Mouse (Mus musculus) lung, embryonic 14.5 days (tissue): ENCODE measurements around the gene En2. TPM values are rescaled to one million over a fixed set of nuclear protein-coding genes. Genes with fewer than 3 reads are reported as not detected.

ENCODE experiments used
- ATAC-seq: fragments of 200-750 bp; cut with Nextera tagmentation; 2 replicates; pipeline ENCODE4 v1.8.0; 2017; ENCODE audit warnings: mild to moderate bottlenecking, moderate TSS enrichment, moderate library complexity; ENCODE audit not compliant: insufficient read depth
- DNase-seq: peaks from one replicate; pipeline ENCODE4 v3.0.0-alpha.2; 2015
- H3K27ac ChIP-seq: fragments of 300-500 bp; sonication (generic); 2 replicates; pipeline ENCODE4 v1.5.1; 2014; ENCODE audit warnings: low read depth, mild to moderate bottlenecking, moderate library complexity
- H3K27me3 ChIP-seq: fragments of 300-500 bp; sonication (generic); 2 replicates; pipeline ENCODE4 v1.6.1; 2014; ENCODE audit warnings: low read length, control low read depth; ENCODE audit not compliant: insufficient read depth
- H3K36me3 ChIP-seq: fragments of 300-500 bp; sonication (generic); 2 replicates; pipeline ENCODE4 v1.6.1; 2014; ENCODE audit warnings: control low read depth; ENCODE audit not compliant: insufficient read depth
- H3K4me1 ChIP-seq: fragments of 300-500 bp; sonication (generic); 2 replicates; pipeline ENCODE4 v1.6.1; 2014; ENCODE audit warnings: antibody characterized with exemption, control low read depth; ENCODE audit not compliant: insufficient read depth
- H3K4me2 ChIP-seq: fragments of 300-500 bp; sonication (generic); 2 replicates; pipeline ENCODE4 v1.6.1; 2014; ENCODE audit warnings: mild to moderate bottlenecking
- H3K4me3 ChIP-seq: fragments of 300-500 bp; sonication (generic); 2 replicates; pipeline ENCODE4 v1.5.1; 2014; ENCODE audit warnings: low read depth, low read length
- H3K9ac ChIP-seq: fragments of 300-500 bp; sonication (generic); 2 replicates; pipeline ENCODE4 v1.6.1; 2014
- H3K9me3 ChIP-seq: fragments of 300-500 bp; sonication (generic); 2 replicates; pipeline ENCODE4 v1.6.1; 2016; ENCODE audit warnings: low read depth, low read length, control low read depth
- CTCF ChIP-seq: IDR thresholded peaks from 2 replicates; pipeline ENCODE4 v1.5.1; 2016; ENCODE audit warnings: antibody characterized with exemption, low read depth
- WGBS: fragments of 180-500 bp; shearing (Covaris S2); extraction: QIAGEN DNeasy Blood & Tissue Kit; methylation state at CpG from one replicate; pipeline ENCODE4 v1.1.7; 2014; 5-methylcytosine and 5-hydroxymethylcytosine counted together
- polyA plus RNA-seq: library from polyadenylated mRNA; unstranded; fragments of >200 nt; fragmentation: Nextera tagmentation; extraction: Ambion mirVana; gene quantifications from 2 replicates; pipeline ENCODE4 v1.2.1, GENCODE M21; 2014

The En2 gene
- polyA plus RNA-seq, 1 experiment from 2014 or later = not detected

GRCm38 (mm10) chr5:28148473-28148872 is 17.0 kb upstream of the En2 start:
- H3K27me3 ChIP-seq = peaks cover 7% of the 10 kb centered on the region; the same call in 1 of the 2 replicates

GRCm38 (mm10) chr5:28149436-28149835 is 16.1 kb upstream of the En2 start:
- Histone ChIP-seq H3K4me1 (no peaks in the 10 kb centered on the region), H3K4me3 (no peak overlapping the region), H3K36me3 (no peaks in the 10 kb centered on the region), H3K27me3 (peaks cover 9% of the 10 kb centered on the region; the same call in 1 of the 2 replicates), H3K9me3 (no peaks in the 10 kb centered on the region), H3K27ac (no peak overlapping the region), H3K4me2 (no peak overlapping the region), H3K9ac (no peak overlapping the region)
- 78% methylated on average over 3 of the region's 3 CpGs for WGBS
- DNase-seq (no peak), ATAC-seq (no peak)
- no peak for TF ChIP-seq CTCF

More at GRCm38 (mm10) chr5:28148473-28148872, 17.0 kb upstream of the En2 start:
- H3K4me2 ChIP-seq = no peak overlapping the region
- H3K4me1 ChIP-seq = no peaks in the 10 kb centered on the region
- no peak for TF ChIP-seq CTCF
- ATAC-seq (no peak), DNase-seq (no peak)
- no peaks in the 10 kb centered on the region for H3K36me3 ChIP-seq
- 40% methylated on average over 3 of the region's 3 CpGs for WGBS
- no peaks in the 10 kb centered on the region for H3K9me3 ChIP-seq
- no peak overlapping the region for H3K4me3 ChIP-seq
- H3K9ac ChIP-seq = no peak overlapping the region
- no peak overlapping the region for H3K27ac ChIP-seq

GRCm38 (mm10) chr5:28157044-28157730 is 8.3 kb upstream of the En2 start:
- no peak overlapping the region for H3K27ac ChIP-seq
- WGBS = 6% methylated on average over 9 of the region's 9 CpGs
- H3K4me2 ChIP-seq = no peak overlapping the region
- H3K9ac ChIP-seq = no peak overlapping the region
- peak; percentile 26 for DNase-seq
- ATAC-seq = no peak
- peaks cover 75% of the 10 kb centered on the region for H3K27me3 ChIP-seq
- no peaks in the 10 kb centered on the region for H3K4me1 ChIP-seq
- no peak overlapping the region for H3K4me3 ChIP-seq
- H3K9me3 ChIP-seq = no peaks in the 10 kb centered on the region
- TF ChIP-seq CTCF = no peak
- H3K36me3 ChIP-seq = no peaks in the 10 kb centered on the region

GRCm38 (mm10) chr5:28157781-28158180 is 7.7 kb upstream of the En2 start:
- no peak overlapping the region for H3K4me2 ChIP-seq

GRCm38 (mm10) chr5:28158308-28159071 is 7.0 kb upstream of the En2 start:
- no peak for TF ChIP-seq CTCF
- H3K27ac ChIP-seq = no peak overlapping the region
- H3K4me2 ChIP-seq = no peak overlapping the region
- no peaks in the 10 kb centered on the region for H3K9me3 ChIP-seq
- H3K4me1 ChIP-seq = no peaks in the 10 kb centered on the region
- DNase-seq (peak; percentile 47), ATAC-seq (peak; percentile 63; the same call in 1 of the 2 replicates)
- H3K4me3 ChIP-seq = peak overlapping the region; percentile 16; the same call in 1 of the 2 replicates
- H3K9ac ChIP-seq = no peak overlapping the region
- no peaks in the 10 kb centered on the region for H3K36me3 ChIP-seq
- H3K27me3 ChIP-seq = peaks cover 81% of the 10 kb centered on the region
- WGBS = under 1% methylated on average over 31 of the region's 31 CpGs

More at GRCm38 (mm10) chr5:28157781-28158180, 7.7 kb upstream of the En2 start:
- ATAC-seq = no peak
- WGBS = 2% methylated on average over 17 of the region's 17 CpGs
- peaks cover 80% of the 10 kb centered on the region for H3K27me3 ChIP-seq
- no peak overlapping the region for H3K27ac ChIP-seq
- H3K9ac ChIP-seq = no peak overlapping the region
- H3K4me3 ChIP-seq = no peak overlapping the region; the same call in 1 of the 2 replicates
- no peak for TF ChIP-seq CTCF
- no peaks in the 10 kb centered on the region for H3K4me1 ChIP-seq
- H3K9me3 ChIP-seq = no peaks in the 10 kb centered on the region
- no peaks in the 10 kb centered on the region for H3K36me3 ChIP-seq
- no peak for DNase-seq

DNA sequence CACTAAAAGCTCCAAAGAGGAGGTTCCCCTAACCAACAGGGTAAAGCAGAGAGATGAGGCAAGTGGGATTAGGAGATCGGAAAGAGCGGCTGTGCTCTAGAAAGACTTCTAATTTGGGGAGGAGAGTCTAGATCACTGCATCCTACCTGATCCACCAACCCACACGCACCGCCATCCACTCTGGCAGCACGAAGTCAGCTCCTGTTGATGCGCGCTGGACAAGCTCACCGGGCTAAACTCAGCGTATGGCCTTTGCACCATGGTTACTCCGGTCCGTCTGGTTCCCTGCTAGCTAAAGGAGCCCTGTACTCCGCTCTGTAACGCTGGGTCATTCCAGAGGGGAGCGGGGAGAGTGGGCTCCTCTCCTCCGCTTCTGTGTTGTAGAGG is 6.4 kb upstream of the En2 start:
- Histone ChIP-seq H3K4me3 (no peak overlapping the region; the same call in 1 of the 2 replicates), H3K4me2 (no peak overlapping the region), H3K27me3 (peaks cover 85% of the 10 kb centered on the region), H3K36me3 (no peaks in the 10 kb centered on the region), H3K9me3 (no peaks in the 10 kb centered on the region), H3K9ac (no peak overlapping the region), H3K4me1 (no peaks in the 10 kb centered on the region), H3K27ac (no peak overlapping the region)
- no peak for TF ChIP-seq CTCF
- 1% methylated on average over 15 of the region's 15 CpGs for WGBS
- ATAC-seq (no peak), DNase-seq (no peak)

DNA sequence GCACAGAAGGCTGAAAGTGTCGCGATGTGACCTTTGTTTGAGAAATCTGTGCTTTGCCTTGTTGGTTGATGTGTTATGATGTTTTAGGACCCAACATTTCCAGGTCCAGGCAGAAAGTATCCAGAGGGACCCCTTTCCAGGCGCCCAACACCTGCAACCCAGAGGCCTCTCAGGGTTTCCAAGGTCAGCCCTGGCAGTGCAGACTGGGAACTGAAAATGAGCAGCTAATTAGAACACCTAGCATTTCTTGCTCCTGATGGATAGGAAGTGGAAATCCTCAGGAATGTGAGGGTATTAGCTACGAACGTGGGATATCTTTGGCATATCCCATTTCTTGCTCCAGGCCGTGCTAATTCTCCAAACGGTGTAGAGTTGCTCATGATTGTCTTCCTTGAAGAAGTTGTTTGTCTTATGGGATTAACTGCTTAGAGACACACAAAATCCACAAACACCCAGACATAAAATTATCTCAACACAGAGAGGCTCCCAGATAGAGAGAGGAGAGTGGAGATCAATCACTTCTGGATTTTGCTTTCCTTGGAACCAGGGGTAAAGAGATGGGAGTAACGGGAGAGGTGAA is 5.5 kb upstream of the En2 start:
- WGBS = 3% methylated on average over 8 of the region's 8 CpGs
- no peaks in the 10 kb centered on the region for H3K4me1 ChIP-seq
- no peaks in the 10 kb centered on the region for H3K9me3 ChIP-seq

More for the DNA sequence above, 5.5 kb upstream of the En2 start:
- no peak overlapping the region for H3K4me2 ChIP-seq
- H3K27ac ChIP-seq = no peak overlapping the region
- no peak for ATAC-seq
- H3K27me3 ChIP-seq = peaks cover 93% of the 10 kb centered on the region
- no peak for TF ChIP-seq CTCF
- H3K4me3 ChIP-seq = no peak overlapping the region
- no peak for DNase-seq
- H3K9ac ChIP-seq = no peak overlapping the region
- no peaks in the 10 kb centered on the region for H3K36me3 ChIP-seq
